Mouse (Mus musculus) right cerebral cortex, postnatal 4 days (tissue): ENCODE results near the gene Itgbl1.
"Not testable (repeated sequence)": the region's sequence is repeated elsewhere in the genome, so short reads cannot be mapped to it uniquely, and the experiment has no call there.

Source experiments
- DNase-seq: peaks from one replicate; pipeline ENCODE4 v3.0.0-alpha.2; 2022

Gene Itgbl1

DNA sequence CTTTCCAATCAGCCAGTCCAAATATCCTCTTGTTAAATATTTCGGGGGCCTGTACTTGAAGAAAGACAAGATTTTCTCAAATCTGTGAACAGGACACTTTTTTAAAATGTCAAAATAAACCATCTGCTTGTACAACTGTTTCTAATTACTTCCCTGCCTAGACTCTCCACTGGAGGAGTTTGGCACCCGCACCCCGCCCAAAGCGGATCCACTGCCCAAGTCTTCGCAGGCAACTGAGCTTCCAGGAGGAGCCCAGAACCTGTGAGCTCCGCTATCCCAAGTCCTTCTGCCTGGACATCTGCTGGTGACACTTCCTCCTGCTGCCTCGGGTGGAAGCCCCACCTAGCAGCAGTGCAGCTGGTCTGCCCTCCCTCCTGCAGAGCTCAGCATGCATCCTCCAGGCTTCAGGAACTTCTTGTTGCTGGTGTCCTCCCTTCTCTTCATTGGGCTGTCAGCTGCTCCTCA is at the start of gene Itgbl1:
Gene Itgbl1 (plus strand): TSS at position 51 of the 465 bp plus-strand sequence.
- DNase-seq: peak; percentile 22

DNA sequence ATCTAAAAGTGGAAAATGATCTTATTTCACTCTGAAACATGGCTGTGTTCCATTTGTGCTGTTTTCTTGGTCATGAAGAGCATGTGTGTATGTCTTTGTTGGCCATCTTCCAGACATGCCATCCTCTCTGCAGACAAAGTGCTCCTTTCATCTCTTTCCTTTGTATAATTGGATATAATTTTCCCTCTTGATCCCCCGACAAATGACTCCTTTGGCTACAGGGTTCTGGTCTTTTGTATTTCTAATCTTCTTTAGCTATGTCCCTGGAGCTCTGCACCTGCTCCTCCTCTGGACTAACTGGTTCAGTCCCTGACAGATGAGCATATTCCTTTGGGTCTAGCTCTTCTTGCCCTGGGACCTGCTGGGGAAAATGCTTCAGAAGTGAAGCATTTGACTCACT is 36.8 kb upstream of the Itgbl1 start:
- no peak for DNase-seq

DNA sequence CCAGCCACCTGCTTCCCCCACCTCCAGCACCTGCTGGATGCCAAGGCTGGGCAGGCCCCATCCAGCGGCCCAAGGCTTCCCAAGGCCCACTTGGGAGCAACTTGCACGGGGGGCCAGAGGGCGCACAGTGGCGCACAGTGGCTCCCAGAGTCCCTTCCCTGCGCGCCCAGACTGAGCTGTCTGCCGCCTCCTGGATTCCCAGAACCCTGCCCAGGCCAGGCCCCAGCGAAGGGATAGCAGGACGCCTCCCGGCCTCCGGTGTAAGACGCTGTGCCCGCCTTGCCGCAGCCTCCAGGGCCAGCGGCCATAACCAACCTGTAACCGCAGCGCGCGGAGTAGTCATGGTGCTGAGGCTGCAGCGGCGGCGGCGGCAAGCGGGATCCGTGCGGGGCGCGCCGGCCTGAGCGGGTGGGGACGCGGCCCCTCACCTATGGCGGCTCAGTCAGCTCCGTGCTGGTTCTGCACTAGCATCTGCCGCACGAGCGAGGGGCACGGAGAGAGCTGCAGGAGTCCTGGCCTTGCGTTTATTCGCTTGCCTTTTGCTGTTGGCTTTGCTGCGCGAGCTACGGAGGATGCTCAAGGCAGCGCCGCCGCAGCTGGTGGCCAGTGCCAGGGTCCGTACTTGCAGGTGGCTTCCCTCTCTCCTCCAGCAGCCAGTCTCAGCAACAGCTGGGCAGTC is 33.1 kb upstream of the Itgbl1 start, which contains the start of gene Nalcn:
Gene Nalcn (minus strand): TSS at position 644 of the 679 bp plus-strand sequence.
- DNase-seq: peak; percentile 64

DNA sequence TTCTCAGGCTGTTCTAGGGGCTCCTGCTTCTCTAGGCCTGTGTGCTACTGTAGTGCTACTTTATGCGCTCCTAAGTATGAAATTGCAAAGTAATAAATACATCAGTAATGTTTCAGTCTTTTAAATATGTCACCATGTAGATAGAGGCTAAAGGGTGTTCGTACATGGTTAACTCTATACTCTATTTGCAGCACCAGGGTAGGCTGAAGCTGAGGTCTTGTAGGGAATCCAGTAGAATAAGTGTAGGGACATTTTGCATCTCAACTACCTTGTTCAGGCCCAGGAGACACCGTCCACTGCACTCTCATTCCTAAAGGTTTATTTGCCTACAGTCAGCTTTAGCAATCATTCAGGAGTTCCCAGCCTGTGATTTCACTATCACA is 32.6 kb upstream of the Itgbl1 start:
- peak; percentile 4 for DNase-seq

DNA sequence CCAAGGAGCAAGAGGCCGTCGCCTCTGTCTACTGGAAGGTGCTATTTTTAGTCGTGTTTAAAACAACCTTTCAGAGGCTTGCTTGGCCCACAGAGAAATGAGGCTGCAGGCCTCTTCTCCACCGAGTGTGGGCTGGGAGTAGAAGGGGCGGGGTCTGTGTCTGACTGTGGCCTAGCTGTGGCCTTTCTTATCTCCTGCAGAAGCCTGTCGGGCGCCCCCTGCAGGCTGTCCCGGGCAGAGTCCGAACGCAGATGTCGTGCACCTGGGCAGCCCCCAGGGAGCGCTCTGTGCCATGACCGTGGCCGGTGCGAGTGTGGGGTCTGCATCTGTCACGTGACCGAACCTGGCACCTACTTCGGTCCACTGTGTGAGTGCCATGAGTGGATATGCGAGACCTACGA is 1.3 kb downstream of the Itgbl1 start:
- peak; percentile 29 for DNase-seq

DNA sequence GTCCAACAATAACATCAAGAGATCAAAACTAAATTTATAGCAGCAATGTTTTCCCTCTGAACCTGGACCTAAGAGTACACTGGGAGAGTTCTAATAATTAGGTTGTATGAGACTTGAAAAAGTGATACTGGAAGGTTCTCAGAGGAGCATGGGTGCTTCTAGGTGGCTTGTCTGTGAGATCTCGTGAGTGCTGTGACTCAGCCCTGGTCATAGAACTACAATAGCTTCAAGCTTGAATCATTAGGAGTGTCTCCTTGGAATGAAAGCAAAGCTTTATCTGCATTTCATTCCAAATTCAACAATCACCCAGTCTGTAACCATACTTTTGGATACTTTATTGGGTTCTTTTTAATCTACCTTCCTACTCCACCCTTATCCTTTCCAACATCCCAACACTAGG is 2.6 kb downstream of the Itgbl1 start:
- DNase-seq: no peak

DNA sequence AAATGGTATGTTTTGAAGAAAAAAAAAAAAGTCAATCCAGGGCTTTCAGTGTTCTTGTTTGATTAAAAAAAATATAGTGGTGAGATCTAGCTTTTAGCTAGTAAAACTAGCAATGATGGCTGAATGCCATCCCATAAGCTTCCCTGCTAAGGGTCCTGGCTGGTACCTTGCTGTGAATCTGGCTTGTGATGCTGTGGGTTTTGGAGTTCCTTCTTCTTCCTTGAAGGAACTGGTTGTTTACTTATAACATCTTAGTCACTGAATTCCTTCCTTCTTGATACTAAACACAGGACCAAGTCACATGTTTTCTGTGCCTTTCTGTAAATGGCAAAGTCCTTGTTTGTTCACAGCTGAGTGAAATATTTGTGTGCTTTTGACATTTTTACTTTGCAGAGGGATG is 3.4 kb downstream of the Itgbl1 start:
- no peak for DNase-seq

DNA sequence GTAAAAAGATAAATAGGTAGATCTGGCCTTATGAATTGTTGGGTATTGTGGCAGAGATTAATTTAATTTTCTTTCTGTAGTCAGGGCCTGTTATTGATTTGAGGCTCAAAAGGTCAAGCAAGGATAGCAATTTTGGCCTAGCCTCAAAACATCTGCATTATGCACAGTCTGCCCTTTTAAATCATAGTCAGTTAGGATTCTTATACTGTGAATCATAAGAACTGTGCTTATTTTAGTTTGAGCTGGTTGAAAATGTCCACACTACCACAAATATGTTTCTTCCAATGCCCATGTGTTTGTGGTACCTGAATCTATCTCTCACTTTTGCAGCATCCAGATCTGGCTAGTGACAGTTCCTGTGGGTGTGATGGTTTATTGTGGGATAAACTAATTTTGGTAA is 4.7 kb downstream of the Itgbl1 start:
- DNase-seq: no peak

DNA sequence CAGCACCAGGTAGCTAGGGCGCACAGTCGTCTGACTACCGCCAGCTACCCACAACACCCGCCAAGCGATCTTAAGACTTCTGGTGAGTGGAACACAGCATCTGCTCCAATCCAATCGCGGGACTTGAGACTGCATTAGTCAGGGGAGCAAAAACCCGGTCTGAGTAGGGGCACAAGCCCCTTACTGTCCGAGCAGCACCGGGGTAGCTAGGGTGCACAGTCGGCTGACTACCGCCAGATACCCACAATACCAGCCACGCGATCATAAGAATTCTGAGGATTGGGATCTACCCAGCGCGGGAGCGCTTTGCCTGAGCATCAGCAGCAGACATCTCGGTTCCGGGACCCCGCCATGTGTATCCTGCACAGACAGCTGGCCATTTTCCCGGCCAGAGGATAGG is 11.3 kb downstream of the Itgbl1 start:
- not testable (repeated sequence) for DNase-seq

DNA sequence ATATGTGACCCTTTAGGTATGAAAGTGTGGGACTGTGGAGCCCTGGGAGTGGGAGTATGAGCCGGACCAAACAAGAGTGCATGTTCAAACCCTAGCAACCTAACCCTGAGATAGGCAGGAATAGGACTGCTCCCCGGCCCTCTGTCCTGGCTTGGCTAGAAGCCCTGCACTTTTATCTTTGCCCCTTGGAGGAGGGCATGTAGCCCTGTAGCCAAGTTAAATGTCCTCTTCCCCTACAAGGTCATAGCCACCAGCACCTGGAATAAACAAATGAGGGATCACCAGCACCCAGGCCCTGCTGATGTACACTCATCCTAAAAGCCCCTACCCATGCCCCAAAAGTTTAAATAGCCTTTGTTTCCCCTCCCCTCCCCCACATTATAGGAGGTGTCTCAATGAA is 18.3 kb downstream of the Itgbl1 start:
- DNase-seq: no peak

DNA sequence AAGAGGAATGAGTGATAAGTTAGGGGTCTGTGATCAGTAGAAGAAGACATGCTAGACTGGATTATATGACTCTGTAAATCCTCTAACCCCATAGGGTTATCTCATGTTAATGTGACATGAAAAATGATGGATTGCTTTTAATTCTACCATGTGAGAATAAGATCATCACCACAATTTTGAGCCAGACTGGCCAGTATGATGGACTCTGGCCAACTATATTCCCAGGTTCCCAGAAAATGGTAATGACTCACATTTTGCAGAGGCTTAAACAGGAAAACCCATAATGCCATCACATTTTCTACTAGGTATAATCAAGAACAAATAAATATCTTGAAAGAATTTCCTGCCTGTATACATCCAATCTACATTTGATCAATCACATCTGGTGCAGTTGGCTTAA is 55.0 kb downstream of the Itgbl1 start:
- no peak for DNase-seq

DNA sequence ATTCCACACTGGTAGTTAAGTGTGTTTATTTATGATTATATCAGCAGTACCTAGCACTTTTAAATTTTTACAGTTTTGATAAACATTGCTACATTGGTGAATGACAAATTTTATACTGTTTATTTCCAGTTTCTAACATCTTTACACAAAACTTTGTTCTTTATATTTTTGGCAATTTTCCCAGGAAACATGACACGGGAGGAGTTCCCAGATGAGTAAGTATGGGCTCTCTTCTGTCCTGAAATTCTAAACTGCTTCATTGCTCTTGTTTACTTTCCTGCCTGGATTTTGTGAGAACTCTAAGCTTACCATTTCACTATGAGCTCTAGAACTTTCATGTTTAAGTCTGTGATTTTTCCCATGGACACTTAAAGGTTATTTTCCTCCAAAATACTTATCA is 82.3 kb downstream of the Itgbl1 start:
- DNase-seq: no peak

DNA sequence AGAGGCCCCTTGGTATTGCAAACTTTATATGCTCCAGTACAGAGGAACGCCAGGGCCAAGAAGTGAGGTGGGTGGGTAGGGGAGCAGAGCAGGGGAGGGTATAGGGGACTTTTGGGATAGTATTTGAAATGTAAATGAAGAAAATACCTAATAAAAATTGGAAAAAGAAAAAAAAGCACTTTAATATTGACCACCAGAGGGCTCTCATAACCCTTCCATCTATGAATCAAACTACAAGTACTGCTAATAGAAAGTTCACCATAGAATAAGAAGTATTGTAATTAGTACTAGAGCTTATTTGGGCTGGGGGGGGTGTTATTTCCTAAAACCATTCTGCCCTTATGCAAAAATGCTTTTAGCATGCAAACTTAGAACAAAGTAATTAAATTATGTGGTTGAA is 91.2 kb downstream of the Itgbl1 start:
- no peak for DNase-seq

DNA sequence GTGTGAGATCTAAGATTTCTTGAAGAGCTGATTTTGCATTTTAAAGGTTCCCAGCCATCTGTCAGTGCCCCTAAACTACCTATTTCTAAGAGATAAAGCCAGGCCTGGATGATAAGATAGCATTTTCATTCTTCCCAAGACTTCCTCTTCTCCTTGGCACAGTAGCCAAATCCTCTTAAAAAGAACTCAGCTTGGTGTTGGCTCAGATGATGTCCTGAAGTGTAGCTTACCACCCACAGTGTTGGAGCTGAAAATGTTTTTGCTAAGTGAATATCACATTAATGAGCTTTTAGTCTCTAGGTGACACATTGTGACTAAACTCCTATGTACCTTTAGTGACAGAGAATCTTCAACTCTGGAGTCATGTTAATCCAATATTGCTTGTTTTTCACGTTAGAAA is 99.8 kb downstream of the Itgbl1 start:
- DNase-seq: no peak

DNA sequence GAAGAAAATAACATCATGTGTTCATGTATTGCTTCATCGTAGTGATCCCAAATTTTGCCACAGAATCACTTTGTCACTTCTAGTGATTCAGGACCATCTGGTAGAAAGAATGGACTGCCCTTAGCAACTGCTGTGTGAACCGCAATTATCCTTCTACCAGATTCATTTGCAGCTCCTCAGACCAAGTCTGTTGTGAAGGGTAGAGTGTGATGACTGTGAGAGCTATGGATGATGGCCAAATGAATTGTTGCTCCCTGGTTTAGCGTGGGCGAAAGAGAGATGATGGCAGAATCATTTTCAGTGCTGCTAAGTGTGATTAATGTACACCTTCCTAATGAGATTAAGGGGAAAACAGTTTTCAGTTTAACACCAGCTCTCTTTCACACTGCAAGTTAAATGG is 100.3 kb downstream of the Itgbl1 start:
- no peak for DNase-seq

DNA sequence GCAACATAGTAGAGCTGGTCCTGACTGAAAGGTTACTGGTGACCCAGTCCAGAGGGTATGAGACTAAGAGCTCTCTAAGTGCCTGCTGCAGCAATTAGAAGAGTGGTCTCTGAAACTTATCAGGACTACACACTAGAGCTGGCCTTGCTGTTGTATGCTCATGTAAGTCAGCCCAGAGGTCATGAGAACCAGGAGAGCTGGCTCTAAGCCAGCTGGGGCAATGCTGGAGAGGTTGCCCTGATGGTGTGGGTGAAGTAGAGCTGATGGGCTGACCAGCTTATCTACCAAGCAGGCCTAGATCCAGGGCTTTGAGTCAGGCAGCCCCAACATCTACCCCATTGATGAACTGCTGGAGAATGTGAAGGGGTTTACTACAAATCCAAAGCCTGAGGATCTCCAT is 142.0 kb downstream of the Itgbl1 start:
- DNase-seq: no peak

DNA sequence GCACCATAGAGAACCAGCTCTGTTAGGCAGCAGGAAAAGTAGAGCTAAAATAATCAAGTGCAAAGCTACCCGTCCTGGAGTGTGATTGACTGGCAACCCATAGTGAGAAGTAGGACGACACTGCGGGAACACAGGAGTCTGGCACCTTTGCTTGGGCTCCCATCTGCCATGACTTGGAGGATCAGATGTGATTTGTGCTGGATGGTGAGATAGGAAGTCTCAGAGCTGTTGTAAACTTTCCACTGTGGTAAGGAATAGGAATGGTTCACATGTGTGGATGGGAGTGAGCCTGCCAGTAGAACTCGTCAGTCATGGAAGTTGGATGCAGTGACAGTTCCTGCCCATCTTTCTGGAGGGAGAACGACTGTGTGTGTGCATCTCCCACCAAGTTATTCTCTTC is 177.9 kb downstream of the Itgbl1 start:
- DNase-seq: no peak

DNA sequence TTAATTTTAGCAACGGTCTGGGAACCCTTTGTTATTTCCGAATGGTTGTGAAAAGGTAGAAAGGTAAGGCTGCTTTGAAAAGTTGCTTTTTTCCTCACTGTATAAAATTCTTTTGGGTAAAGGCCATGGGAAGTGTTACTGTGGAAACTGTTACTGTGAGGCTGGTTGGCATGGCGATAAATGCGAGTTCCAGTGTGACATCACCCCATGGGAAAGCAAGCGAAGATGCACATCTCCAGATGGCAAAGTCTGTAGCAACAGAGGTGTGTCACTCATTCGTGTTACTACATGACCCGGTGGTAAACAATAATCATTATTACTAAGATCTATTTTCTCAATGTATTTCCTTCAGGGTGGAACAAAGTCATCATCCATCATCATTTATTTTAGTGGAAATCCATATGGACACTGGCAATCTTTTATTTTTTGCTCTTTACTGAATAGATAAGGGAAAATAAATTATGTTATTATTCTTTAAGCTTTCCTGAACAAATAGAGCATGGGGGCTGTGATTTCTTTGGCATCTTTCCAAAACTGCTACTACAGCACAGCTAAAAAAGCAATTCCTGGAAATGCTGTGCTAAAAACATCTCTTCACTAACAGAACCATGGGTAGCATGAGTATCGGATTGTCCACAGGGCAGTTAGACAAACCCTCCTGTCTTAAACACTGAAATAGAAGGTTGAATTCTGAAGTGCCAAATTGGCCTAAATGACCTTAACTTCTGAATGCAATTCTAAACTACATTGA is 184.1 kb downstream of the Itgbl1 start:
- DNase-seq: peak; percentile 25

DNA sequence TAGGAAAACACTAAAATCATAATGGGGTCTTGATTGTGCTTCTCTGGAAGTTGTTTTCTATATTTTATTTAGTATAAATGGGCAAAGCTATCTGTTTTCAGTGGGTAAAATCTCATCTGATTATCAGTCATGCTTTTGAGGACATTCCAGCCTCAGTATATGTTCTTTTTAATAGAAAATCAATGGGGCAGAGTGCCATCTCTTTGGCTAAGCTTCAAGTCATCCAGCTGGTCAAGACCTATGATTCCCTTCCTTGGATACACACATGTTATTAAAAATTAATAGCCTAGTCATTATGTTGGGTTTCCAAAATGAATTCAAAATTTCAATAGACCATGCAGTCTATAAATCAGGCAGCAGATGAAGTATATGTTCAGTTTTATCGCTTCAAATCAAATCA is 204.8 kb downstream of the Itgbl1 start:
- DNase-seq: no peak

DNA sequence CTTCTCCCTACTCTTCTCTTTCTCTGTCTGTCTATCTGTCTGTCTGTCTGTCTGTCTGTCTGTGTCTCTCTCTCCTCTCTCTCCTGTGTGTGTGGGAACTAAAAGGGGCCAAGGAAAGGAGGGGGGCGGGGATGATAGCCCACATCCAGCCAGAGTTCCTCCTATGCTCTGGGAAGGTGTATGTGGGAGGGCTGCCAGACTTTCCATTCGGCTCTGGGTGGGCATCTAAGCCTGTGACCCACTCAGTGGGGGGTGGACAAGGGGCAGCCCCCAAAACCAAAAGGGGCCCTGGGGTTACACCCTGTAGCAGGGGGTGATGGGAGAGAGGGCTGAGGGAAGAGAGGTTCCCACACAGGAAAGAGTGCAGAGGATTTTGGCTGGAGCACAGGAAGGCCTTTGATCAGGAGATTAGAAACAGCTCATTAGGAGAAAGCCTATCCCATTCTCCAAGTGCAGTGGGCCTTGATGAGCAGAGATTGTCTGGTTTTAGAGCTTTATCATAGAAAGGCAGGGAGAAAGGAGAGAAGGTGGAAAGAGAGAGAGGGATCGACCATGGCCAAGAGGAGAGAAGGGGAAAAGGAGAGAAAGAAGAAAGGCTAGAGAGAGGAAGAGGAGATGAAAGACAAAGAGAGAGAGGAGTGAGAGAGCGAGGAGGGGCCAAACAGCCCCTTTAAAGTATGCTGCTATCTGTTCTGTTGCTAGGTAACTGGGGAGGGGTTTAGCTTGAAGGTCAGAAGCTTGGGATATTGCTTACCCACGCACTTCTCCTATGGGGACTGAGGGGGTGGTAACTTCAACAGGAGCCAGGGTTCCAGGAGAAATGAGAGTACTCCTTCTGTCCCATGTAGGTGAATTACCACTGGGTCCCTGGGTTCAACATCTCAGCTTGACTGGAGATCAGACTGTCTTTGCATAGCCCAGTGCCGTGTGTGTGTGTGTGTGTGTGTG is 206.3 kb downstream of the Itgbl1 start:
- DNase-seq: peak; percentile 2

DNA sequence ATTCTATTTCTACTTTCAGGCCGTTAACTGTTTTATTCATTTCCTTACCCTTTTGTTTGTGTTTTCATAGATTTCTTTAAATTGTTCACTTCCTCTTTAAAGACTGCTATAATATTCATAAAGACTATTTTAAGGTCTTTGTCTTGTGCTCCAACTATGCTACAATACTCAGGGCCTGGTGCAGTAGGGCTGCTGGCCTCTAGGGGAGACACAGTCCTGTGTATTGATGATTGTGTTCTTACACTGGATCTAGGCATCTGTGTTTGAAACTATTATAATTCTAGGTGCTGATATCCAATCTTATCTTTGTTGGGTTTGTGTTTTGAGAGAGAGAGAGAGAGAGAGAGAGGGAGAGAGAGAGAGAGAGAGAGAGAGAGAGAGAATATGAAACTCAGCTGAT is 268.1 kb downstream of the Itgbl1 start:
- DNase-seq: no peak

DNA sequence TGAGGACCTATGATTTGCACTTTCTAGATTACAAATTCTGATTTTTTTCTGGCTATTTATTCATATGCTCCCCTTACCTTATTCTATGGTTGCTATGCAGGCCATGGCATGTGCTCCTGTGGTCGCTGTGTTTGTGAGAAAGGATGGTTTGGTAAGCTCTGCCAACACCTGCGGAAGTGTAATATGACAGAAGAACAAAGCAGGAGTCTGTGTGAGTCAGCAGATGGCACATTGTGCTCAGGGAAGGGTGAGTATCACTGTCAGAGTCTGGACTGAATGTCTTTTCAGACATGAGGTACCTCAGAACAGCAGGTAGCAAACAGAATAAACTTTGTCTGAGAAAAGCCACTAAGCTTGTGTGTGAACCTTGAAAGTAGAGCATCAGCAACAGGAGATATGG is 306.8 kb downstream of the Itgbl1 start:
- DNase-seq: no peak

DNA sequence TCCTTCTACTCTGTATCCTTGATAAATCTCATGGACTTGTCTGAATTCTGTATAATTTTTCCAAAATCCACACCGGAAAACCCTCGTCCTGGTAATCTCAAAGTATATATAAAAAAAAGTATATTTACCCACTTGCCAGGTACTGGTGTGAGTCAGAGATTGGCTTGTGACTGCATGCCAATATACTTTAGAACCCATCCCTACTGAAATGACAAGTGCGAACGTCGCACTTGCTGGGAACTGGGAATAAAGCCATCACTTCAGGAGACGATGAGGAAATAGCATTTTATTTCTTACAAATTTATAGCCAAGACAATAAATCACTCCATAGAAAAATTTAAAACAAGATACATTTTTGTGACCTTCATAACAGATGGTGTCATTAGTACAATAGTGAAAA is 308.2 kb downstream of the Itgbl1 start:
- no peak for DNase-seq
